Mouse (Mus musculus) midbrain, embryonic 13.5 days (tissue): ENCODE measurements around the gene Mybph. TPM values are rescaled to one million over a fixed set of nuclear protein-coding genes. Genes with fewer than 3 reads are reported as not detected.

Experiments used
- ATAC-seq: fragments of 200-750 bp; cut with Nextera tagmentation; 2 replicates; pipeline ENCODE4 v1.8.0; 2017; ENCODE audit warnings: mild to moderate bottlenecking, moderate TSS enrichment, moderate library complexity
- H3K27ac ChIP-seq: fragments of 300-500 bp; sonication (generic); 2 replicates; pipeline ENCODE4 v1.5.1; 2015; ENCODE audit warnings: inconsistent platforms, mild to moderate bottlenecking, moderate library complexity
- H3K27me3 ChIP-seq: fragments of 300-500 bp; sonication (generic); 2 replicates; pipeline ENCODE4 v1.6.1; 2015; ENCODE audit warnings: mild to moderate bottlenecking, inconsistent platforms
- H3K36me3 ChIP-seq: fragments of 300-500 bp; sonication (generic); 2 replicates; pipeline ENCODE4 v1.6.1; 2015; ENCODE audit warnings: mild to moderate bottlenecking, inconsistent platforms
- H3K4me1 ChIP-seq: fragments of 300-500 bp; sonication (generic); replicated peaks from 2 replicates; pipeline ENCODE4 v1.6.1; 2015; ENCODE audit warnings: inconsistent platforms
- H3K4me2 ChIP-seq: fragments of 300-500 bp; sonication (generic); replicated peaks from 2 replicates; pipeline ENCODE4 v1.6.1; 2015; ENCODE audit warnings: moderate library complexity, mild to moderate bottlenecking, inconsistent platforms
- H3K4me3 ChIP-seq: fragments of 300-500 bp; sonication (generic); replicated peaks from 2 replicates; pipeline ENCODE4 v1.5.1; 2015; ENCODE audit warnings: mild to moderate bottlenecking, inconsistent platforms
- H3K9ac ChIP-seq: fragments of 300-500 bp; sonication (generic); replicated peaks from 2 replicates; pipeline ENCODE4 v1.6.1; 2015; ENCODE audit warnings: mild to moderate bottlenecking, inconsistent platforms
- H3K9me3 ChIP-seq: fragments of 300-500 bp; sonication (generic); 2 replicates; pipeline ENCODE4 v1.6.1; 2016; ENCODE audit warnings: mild to moderate bottlenecking, inconsistent platforms
- WGBS: fragments of 180-500 bp; shearing (Covaris S2); methylation state at CpG from one replicate; pipeline ENCODE4 v1.1.7; 2015; 5-methylcytosine and 5-hydroxymethylcytosine counted together
- polyA plus RNA-seq: library from polyadenylated mRNA; unstranded; fragments of >200 nt; fragmentation: Nextera tagmentation; extraction: Ambion mirVana; gene quantifications from 2 replicates; pipeline ENCODE4 v1.2.1, GENCODE M21; 2015

Mybph gene
- 0.09 and 0.19 TPM in 2 replicates for polyA plus RNA-seq

- H3K9me3 ChIP-seq: no peaks in the 10 kb centered on the region
- no peak within 1 kb of the TSS for H3K9ac ChIP-seq
- 94% methylated on average over 1 of the region's 1 CpGs for WGBS
- H3K36me3 ChIP-seq: no peaks in the 10 kb centered on the region
- H3K27me3 ChIP-seq: no peaks in the 10 kb centered on the region
- no peak within 1 kb of the TSS for H3K4me3 ChIP-seq
- peaks cover 23% of the 10 kb centered on the region for H3K4me1 ChIP-seq
- no peak within 1 kb of the TSS for H3K27ac ChIP-seq
- H3K4me2 ChIP-seq: no peak within 1 kb of the TSS
- ATAC-seq: no peak
Observed at GRCm38 (mm10) chr1:134193126-134193525, at the start of gene Mybph. Mybph (plus strand) TSS chr1:134193448.

DNA sequence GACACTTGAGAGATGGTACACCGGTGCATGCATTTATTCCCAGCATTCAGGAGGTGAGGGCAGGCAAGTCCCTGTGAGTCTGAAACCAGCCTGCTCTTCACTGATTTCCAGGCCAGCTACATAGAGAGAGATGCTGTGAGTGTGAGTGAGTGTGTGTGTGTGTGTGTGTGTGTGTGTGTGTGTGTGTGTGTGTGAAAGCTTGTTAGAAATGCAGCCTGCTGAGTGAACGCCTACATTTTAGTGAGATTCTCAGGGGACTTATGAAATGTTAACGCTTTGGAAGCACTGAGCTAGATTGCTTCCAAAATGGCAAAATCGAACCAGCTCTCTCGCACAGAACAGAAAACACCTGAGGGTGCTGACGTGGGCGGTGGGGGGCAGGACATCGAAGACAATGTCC, 47.2 kb upstream of the Mybph start:
- no peak for ATAC-seq
- Histone ChIP-seq H3K9ac (no peak overlapping the region), H3K36me3 (no peaks in the 10 kb centered on the region), H3K4me1 (peaks cover 18% of the 10 kb centered on the region), H3K4me3 (no peak overlapping the region), H3K4me2 (no peak overlapping the region), H3K27me3 (0 out of 2 replicates have a peak, but pooled peaks cover 5% of the 10 kb centered on the region), H3K9me3 (no peaks in the 10 kb centered on the region), H3K27ac (no peak overlapping the region)
- 88% methylated on average over 8 of the region's 8 CpGs for WGBS

DNA sequence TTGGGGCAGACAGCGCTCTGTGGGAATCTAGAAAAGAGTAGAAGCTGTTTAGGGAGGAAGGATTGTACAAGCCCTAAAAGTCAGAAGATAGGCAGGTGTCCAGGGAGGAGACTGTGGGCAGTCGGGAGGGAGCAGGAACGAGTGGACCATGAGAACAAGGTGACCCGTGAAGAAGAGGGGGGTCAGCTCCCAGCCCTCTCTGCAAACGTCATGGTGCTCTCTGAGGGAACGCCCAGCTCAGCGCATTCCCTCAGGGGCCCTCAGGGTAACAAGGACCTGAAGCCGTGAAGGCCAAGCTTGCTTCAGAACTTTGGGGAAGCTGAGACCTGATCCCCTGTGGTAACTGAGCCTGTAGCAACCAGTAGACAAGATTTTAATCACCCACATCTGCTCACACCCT, 43.2 kb upstream of the Mybph start:
- 0 out of 2 replicates have a peak, but pooled peaks cover 10% of the 10 kb centered on the region for H3K27me3 ChIP-seq
- no peak overlapping the region for H3K4me2 ChIP-seq
- no peak overlapping the region for H3K27ac ChIP-seq
- H3K9me3 ChIP-seq: no peaks in the 10 kb centered on the region
- H3K9ac ChIP-seq: no peak overlapping the region
- 76% methylated on average over 8 of the region's 8 CpGs for WGBS
- no peak overlapping the region for H3K4me3 ChIP-seq
- ATAC-seq: no peak
- H3K4me1 ChIP-seq: no peaks in the 10 kb centered on the region
- H3K36me3 ChIP-seq: no peaks in the 10 kb centered on the region

GRCm38 (mm10) chr1:134150745-134151144, 42.5 kb upstream of the Mybph start:
- Histone ChIP-seq H3K4me1 (no peaks in the 10 kb centered on the region), H3K4me2 (no peak overlapping the region), H3K9me3 (no peaks in the 10 kb centered on the region), H3K36me3 (no peaks in the 10 kb centered on the region), H3K4me3 (no peak overlapping the region), H3K27me3 (0 out of 2 replicates have a peak, but pooled peaks cover 10% of the 10 kb centered on the region), H3K9ac (no peak overlapping the region), H3K27ac (no peak overlapping the region)
- ATAC-seq: no peak
- 92% methylated on average over 9 of the region's 9 CpGs for WGBS

DNA sequence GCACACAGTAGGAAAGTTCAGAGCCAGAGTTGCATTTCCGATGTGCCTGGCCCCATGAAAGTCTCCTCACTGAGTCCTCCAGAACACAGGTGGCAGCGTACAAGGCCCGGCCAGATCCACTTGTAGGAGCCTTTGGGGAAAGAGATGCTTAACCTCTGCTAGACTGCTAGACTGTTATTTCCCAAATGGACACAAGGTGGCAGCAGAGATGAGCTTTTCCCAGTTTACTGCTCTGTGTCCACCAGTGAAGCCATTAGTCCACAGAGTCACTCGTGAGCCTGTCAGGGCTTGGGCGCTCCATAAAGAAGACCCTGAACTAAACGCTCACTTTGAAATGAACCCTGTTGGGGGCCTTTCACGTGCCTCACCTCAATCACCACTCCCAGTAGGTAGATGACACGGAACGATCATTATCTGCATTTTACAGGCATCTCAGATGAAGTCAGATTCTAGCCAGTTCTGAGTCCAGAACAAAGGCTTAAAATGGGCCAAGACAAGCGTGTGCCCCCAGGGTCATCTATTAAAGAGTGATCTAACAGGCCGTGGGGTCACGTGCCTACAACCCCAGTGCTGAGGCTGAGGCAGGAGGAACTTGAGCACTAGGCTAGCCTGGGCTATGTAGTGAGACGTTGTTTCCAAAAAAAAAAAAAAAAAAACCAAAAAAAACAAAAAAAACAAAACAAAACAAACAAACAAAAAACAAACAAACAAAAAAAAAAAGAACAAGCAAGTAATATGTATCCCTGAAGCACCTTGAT, 41.4 kb upstream of the Mybph start:
- no peak overlapping the region for H3K9ac ChIP-seq
- H3K27me3 ChIP-seq: 0 out of 2 replicates have a peak, but pooled peaks cover 10% of the 10 kb centered on the region
- no peak overlapping the region for H3K4me3 ChIP-seq
- H3K4me1 ChIP-seq: no peaks in the 10 kb centered on the region
- H3K36me3 ChIP-seq: no peaks in the 10 kb centered on the region
- no peak overlapping the region for H3K27ac ChIP-seq
- 33% methylated on average over 13 of the region's 13 CpGs for WGBS
- H3K4me2 ChIP-seq: no peak overlapping the region
- peak; percentile 88 for ATAC-seq
- H3K9me3 ChIP-seq: no peaks in the 10 kb centered on the region

- no peaks in the 10 kb centered on the region for H3K36me3 ChIP-seq
- no peak overlapping the region for H3K4me2 ChIP-seq
- 0 out of 2 replicates have a peak, but pooled peaks cover 10% of the 10 kb centered on the region for H3K27me3 ChIP-seq
- no peaks in the 10 kb centered on the region for H3K9me3 ChIP-seq
- H3K9ac ChIP-seq: no peak overlapping the region
- 79% methylated on average over 21 of the region's 21 CpGs for WGBS
- no peaks in the 10 kb centered on the region for H3K4me1 ChIP-seq
- no peak for ATAC-seq
- no peak overlapping the region for H3K4me3 ChIP-seq
- H3K27ac ChIP-seq: no peak overlapping the region
Observed at GRCm38 (mm10) chr1:134152626-134153590, 40.3 kb upstream of the Mybph start.

GRCm38 (mm10) chr1:134154121-134154520, 39.1 kb upstream of the Mybph start:
- Histone ChIP-seq H3K4me3 (no peak overlapping the region), H3K27me3 (0 out of 2 replicates have a peak, but pooled peaks cover 10% of the 10 kb centered on the region), H3K27ac (no peak overlapping the region), H3K9me3 (peaks cover 3% of the 10 kb centered on the region; the same call in 1 of the 2 replicates), H3K4me2 (no peak overlapping the region), H3K36me3 (no peaks in the 10 kb centered on the region), H3K9ac (no peak overlapping the region), H3K4me1 (no peaks in the 10 kb centered on the region)
- 88% methylated on average over 3 of the region's 3 CpGs for WGBS
- no peak for ATAC-seq

GRCm38 (mm10) chr1:134154655-134155054, 38.6 kb upstream of the Mybph start:
- Histone ChIP-seq H3K9me3 (peaks cover 3% of the 10 kb centered on the region; the same call in 1 of the 2 replicates), H3K9ac (no peak overlapping the region), H3K27ac (no peak overlapping the region), H3K36me3 (no peaks in the 10 kb centered on the region), H3K4me1 (no peaks in the 10 kb centered on the region), H3K4me2 (no peak overlapping the region), H3K27me3 (0 out of 2 replicates have a peak, but pooled peaks cover 10% of the 10 kb centered on the region), H3K4me3 (no peak overlapping the region)
- 56% methylated on average over 3 of the region's 3 CpGs for WGBS
- no peak for ATAC-seq

DNA sequence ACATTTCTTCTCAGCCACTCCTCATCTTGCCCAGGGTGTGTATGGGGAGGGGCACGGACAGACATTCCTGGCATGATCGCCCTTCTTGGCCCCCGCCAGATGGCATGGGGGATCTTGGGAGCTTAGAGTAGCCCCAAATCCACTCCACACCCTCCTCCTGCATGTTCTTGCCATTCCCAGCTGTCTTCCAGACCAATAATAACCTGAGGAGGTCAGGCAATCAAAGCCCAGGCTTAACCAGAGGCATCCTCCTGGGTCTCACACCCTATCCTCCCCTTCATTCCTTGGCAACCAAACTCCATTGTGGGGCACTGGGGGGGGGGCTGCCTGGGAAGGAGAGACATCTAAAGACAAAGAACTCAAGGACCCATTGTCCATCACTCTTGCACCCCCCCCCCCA, 32.8 kb upstream of the Mybph start:
- Histone ChIP-seq H3K4me2 (no peak overlapping the region), H3K27me3 (no peaks in the 10 kb centered on the region), H3K36me3 (no peaks in the 10 kb centered on the region), H3K4me1 (0 out of 2 replicates have a peak, but pooled peaks cover 5% of the 10 kb centered on the region), H3K9ac (no peak overlapping the region), H3K4me3 (no peak overlapping the region), H3K9me3 (peaks cover 3% of the 10 kb centered on the region; the same call in 1 of the 2 replicates), H3K27ac (no peak overlapping the region)
- WGBS: 90% methylated on average over 3 of the region's 3 CpGs
- no peak for ATAC-seq

GRCm38 (mm10) chr1:134161399-134161798, 31.8 kb upstream of the Mybph start:
- Histone ChIP-seq H3K27me3 (no peaks in the 10 kb centered on the region), H3K36me3 (no peaks in the 10 kb centered on the region), H3K9me3 (peaks cover 3% of the 10 kb centered on the region; the same call in 1 of the 2 replicates), H3K4me3 (no peak overlapping the region), H3K27ac (no peak overlapping the region), H3K4me2 (no peak overlapping the region), H3K9ac (no peak overlapping the region), H3K4me1 (0 out of 2 replicates have a peak, but pooled peaks cover 5% of the 10 kb centered on the region)
- WGBS: 67% methylated on average over 6 of the region's 6 CpGs
- ATAC-seq: no peak

- peaks cover 3% of the 10 kb centered on the region; the same call in 1 of the 2 replicates for H3K9me3 ChIP-seq
- H3K27ac ChIP-seq: no peak overlapping the region
- no peaks in the 10 kb centered on the region for H3K36me3 ChIP-seq
- no peak overlapping the region for H3K9ac ChIP-seq
- 0 out of 2 replicates have a peak, but pooled peaks cover 8% of the 10 kb centered on the region for H3K4me1 ChIP-seq
- H3K27me3 ChIP-seq: no peaks in the 10 kb centered on the region
- no peak for ATAC-seq
- WGBS: 87% methylated on average over 6 of the region's 6 CpGs
- H3K4me2 ChIP-seq: no peak overlapping the region
- no peak overlapping the region for H3K4me3 ChIP-seq
Observed at GRCm38 (mm10) chr1:134162510-134163225, 30.6 kb upstream of the Mybph start.
